Mouse (Mus musculus) spleen, adult 12 weeks (tissue): ENCODE measurements around the gene Lpar1.

ENCODE experiments used
- DNase-seq: peaks from one replicate; pipeline ENCODE4 v3.0.0; 2022; ENCODE audit warnings: low spot score

Gene Lpar1

DNA sequence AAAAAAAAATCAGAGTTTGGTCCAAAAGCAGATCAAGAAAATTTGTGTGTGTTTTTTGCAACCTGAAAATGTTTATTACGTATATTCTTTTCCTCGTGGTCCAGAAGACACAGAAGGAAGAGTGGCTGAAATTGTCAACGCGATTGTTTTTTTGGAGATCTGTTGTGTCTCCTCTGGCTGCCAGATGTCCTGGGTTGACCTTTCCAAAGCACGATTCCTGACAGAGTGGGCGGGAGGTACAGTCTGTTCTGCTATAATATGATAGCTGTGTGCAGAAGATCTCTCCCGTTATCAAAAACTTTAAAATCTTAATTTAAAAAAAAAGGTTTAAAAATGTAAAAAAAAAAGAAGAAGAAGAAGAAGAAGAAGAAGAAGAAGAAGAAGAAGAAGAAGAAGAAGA lies 105.9 kb downstream of the Lpar1 start:
- DNase-seq, result no peak

GRCm38 (mm10) chr4:58445846-58446245 lies 107.9 kb downstream of the Lpar1 start:
- no peak for DNase-seq

GRCm38 (mm10) chr4:58442338-58442737 lies 111.4 kb downstream of the Lpar1 start:
- DNase-seq, result no peak

DNA sequence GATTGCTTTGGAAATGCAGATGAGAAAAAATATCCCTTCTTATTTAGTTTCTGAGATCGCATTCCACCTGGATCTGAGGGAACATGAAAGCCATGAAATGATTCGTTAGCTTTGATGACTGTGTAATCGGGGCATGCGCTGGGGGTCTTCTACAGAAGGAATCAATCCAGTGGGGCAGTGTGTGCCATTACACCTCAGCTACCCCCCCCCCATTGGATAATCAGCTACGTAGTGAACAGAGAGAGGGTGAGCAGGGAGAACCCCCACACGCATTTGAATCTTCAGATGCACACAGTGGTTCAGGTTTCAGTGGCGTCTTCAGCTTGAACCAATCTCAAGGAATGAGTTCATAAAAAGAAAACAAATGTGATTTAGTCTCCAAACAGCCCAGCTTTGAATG lies 115.0 kb downstream of the Lpar1 start:
- DNase-seq, result no peak

GRCm38 (mm10) chr4:58437271-58437670 lies 116.4 kb downstream of the Lpar1 start:
- no peak for DNase-seq

- DNase-seq, result no peak
Measured at GRCm38 (mm10) chr4:58423276-58423930, 130.3 kb downstream of the Lpar1 start.

DNA sequence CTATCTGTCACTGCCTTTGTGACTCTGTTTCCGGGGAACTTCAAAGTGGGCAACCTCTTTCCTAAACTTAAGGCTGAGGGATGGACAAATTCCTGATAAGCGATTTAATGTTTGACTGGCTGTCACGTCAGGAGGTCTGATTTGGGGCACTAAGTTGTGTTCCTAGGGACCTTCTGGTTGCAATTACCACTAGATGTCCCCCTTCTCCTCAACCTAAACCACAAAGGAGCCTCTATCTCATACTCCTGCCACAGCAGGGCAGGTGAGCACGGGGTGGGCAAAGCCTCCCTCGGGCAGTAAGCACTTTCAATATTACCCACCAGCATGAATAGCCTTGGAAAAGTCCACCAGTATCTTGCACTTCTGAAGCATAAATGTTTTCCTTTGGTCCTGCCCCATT lies 134.5 kb downstream of the Lpar1 start:
- DNase-seq, result no peak

GRCm38 (mm10) chr4:58417319-58417718 lies 136.4 kb downstream of the Lpar1 start:
- no peak for DNase-seq

DNA sequence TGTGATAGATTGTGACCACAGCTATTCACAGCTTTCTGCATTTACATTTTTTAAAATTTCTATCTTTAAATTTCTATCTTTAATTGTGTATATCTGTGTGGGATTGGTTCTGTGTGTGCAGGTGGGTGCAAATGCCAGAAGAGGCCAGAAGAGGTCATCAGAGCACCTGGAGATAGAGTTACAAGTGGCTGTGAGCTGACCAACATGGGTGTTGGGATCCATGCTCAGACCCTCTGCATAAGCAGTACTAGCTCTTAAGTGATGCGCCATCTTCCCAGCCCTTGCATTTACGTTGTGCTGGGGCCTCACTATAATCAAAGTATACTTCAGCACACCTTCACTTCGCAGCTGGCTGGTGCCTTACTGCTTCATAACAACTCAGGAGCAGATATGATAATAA lies 138.2 kb downstream of the Lpar1 start:
- no peak for DNase-seq

DNA sequence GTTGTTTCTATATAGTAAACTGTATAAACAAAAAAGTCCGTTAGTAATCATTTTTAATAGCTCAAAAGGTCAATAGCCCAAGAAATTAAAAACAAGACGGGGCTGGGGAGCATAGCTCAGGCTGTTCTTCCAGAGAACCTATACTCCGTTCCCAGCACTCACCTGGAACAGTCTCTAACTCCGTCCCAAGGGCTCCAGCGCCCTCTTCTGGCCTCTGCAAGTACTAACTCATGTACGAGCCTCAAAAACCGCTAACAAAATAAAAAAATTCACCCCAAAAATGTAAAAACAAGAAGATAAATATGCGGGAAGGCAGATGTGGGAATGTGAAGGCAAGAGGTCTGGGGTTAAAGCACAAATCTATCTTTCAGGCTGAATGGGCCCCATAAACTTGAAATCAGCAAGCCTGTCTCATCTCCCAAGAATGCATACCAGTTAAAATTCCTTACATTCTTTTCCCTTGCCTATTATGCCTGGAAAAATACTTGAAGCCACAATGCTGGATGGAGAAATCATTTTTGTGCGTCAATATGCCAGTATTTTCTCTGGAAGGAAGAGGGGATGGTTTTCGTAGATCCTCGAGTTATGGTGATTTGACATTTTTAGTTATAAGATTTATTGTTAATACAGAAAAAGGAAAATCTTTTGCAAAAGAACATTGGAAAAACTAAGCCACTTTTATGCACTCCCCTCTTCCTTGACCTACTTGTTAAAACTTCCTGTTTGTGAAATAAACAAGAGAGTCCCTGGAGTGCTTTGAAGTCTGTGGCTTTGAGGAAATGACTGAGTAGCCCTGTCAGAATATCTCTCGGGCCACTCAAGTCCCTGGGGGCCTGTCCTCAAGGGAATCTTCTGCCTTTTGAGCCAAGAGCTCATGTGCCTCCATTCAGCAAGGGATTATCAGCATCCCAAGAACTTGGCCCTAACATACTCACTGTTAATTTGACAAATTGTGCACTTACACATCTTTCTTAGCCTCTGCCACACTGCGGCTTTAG lies 140.2 kb downstream of the Lpar1 start:
- no peak for DNase-seq

DNA sequence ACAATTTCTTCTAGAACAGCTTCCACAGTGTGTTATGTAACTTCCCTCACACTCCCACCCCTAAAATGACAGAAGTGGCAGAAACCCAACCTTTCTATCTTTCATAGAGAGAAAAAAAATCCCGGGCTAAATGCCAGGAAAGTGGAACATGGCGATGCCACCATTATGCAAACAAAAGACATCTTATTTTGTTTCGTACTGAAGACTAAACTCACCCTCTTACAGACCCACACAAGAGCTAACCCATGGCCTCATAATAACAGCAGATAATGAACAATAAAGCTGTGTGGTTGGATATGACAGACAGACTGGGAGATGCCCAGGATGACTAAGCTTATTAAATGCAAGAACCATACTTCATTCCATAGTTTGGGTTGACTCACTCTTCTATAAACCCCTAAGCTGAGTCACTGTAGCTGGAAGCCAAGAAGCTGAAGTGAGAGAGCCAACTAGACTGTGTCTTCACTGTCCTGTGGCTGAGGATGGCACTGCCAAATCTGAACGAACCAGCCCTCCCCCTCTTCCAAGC lies 151.7 kb downstream of the Lpar1 start:
- DNase-seq, result no peak

DNA sequence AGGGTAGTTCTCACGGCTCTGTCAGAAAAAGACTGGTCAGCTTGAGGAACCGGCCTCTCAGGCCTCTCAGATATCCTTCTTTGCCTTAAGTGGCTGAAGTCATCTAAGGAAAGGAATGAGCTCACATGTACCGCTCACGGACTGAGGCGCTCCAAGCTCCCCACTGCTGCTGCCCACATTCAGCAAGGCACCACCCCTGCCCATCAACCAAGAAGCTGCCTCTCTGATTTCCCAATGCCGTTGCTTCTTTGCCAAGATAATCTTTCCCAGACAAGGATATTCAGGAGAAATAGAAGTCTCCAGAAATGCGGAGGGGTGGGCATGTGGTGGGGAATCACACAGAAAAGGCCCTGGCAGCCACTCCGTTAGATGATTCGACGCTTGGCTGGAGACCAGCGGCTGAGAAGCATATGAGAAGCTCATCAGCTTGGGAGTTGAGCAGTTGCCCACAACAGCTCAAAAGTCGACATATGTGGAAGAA lies 152.8 kb downstream of the Lpar1 start:
- no peak for DNase-seq
